Mouse (Mus musculus) stomach, embryonic 14.5 days (tissue): ENCODE results near the gene Amh. TPM values are rescaled to one million over a fixed set of nuclear protein-coding genes. Genes with fewer than 3 reads are reported as not detected.
"Not testable (repeated sequence)": the region's sequence is repeated elsewhere in the genome, so short reads cannot be mapped to it uniquely, and the experiment has no call there.

ENCODE experiments used
- ATAC-seq: fragments of 200-750 bp; cut with Nextera tagmentation; 2 replicates; pipeline ENCODE4 v1.8.0; 2017; ENCODE audit warnings: low read depth, moderate TSS enrichment; ENCODE audit not compliant: insufficient number of reproducible peaks, insufficient read depth, low FRiP score
- H3K27ac ChIP-seq: fragments of 300-500 bp; sonication (generic); 2 replicates; pipeline ENCODE4 v1.5.1; 2014; ENCODE audit warnings: mild to moderate bottlenecking, low read length, moderate library complexity, mixed read lengths
- H3K27me3 ChIP-seq: fragments of 300-500 bp; sonication (generic); 2 replicates; pipeline ENCODE4 v1.6.1; 2014; ENCODE audit warnings: low read length, control low read depth, mixed read lengths; ENCODE audit not compliant: control insufficient read depth, insufficient read depth
- H3K36me3 ChIP-seq: fragments of 300-500 bp; sonication (generic); 2 replicates; pipeline ENCODE4 v1.6.1; 2014; ENCODE audit warnings: mild to moderate bottlenecking, control low read depth, low read length, moderate library complexity, mixed read lengths; ENCODE audit not compliant: control insufficient read depth, insufficient read depth
- H3K4me1 ChIP-seq: fragments of 300-500 bp; sonication (generic); 2 replicates; pipeline ENCODE4 v1.6.1; 2014; ENCODE audit warnings: low read length, control low read depth, mixed read lengths; ENCODE audit not compliant: control insufficient read depth, insufficient read depth
- H3K4me2 ChIP-seq: fragments of 300-500 bp; sonication (generic); replicated peaks from 2 replicates; pipeline ENCODE4 v1.6.1; 2014; ENCODE audit warnings: low read depth, low read length, control low read depth
- H3K4me3 ChIP-seq: fragments of 300-500 bp; sonication (generic); 2 replicates; pipeline ENCODE4 v1.5.1; 2014; ENCODE audit warnings: low read depth, low read length, control low read depth
- H3K9ac ChIP-seq: fragments of 300-500 bp; sonication (generic); replicated peaks from 2 replicates; pipeline ENCODE4 v1.6.1; 2014; ENCODE audit warnings: low read depth, mild to moderate bottlenecking, control low read depth, low read length, moderate library complexity, mixed read lengths
- H3K9me3 ChIP-seq: fragments of 300-500 bp; sonication (generic); 2 replicates; pipeline ENCODE4 v1.6.1; 2016; ENCODE audit warnings: low read depth, low read length, control low read depth; ENCODE audit not compliant: control insufficient read depth
- WGBS: fragments of 180-500 bp; shearing (Covaris S2); extraction: QIAGEN DNeasy Blood & Tissue Kit; methylation state at CpG from one replicate; pipeline ENCODE4 v1.1.7; 2014; 5-methylcytosine and 5-hydroxymethylcytosine counted together
- polyA plus RNA-seq: library from polyadenylated mRNA; unstranded; fragments of >200 nt; fragmentation: Nextera tagmentation; extraction: Ambion mirVana; gene quantifications from 2 replicates; pipeline ENCODE4 v1.2.1, GENCODE M21; 2014

Gene Amh
- polyA plus RNA-seq, 1 experiment from 2014 or later: not detected

DNA sequence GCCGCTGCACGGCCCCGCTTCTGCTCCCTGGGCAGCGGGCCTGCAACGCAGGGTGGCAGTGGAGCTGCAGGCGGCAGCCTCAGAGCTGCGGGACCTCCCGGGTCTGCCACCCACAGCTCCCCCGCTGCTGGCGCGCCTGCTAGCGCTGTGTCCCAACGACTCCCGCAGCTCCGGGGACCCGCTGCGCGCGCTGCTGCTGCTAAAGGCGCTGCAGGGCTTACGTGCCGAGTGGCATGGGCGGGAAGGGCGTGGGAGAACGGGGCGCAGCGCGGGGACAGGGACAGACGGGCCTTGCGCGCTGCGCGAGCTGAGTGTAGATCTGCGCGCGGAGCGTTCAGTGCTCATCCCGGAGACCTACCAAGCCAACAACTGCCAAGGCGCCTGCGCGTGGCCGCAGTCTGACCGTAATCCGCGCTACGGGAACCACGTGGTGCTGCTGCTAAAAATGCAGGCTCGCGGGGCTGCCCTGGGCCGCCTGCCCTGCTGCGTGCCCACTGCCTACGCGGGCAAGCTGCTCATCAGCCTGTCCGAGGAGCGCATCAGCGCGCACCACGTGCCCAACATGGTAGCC is 2.1 kb downstream of the Amh start:
- H3K4me3 ChIP-seq: peak overlapping the region; percentile 42
- peaks cover 29% of the 10 kb centered on the region for H3K4me1 ChIP-seq
- H3K27me3 ChIP-seq: no peaks in the 10 kb centered on the region
- H3K4me2 ChIP-seq: peak overlapping the region; percentile 69
- peaks cover 24% of the 10 kb centered on the region for H3K36me3 ChIP-seq
- peak; percentile 68 for ATAC-seq
- no peaks in the 10 kb centered on the region for H3K9me3 ChIP-seq
- H3K27ac ChIP-seq: peak overlapping the region; percentile 86
- peak overlapping the region; percentile 50; the same call in 1 of the 2 replicates for H3K9ac ChIP-seq
- under 1% methylated on average over 58 of the region's 58 CpGs for WGBS

DNA sequence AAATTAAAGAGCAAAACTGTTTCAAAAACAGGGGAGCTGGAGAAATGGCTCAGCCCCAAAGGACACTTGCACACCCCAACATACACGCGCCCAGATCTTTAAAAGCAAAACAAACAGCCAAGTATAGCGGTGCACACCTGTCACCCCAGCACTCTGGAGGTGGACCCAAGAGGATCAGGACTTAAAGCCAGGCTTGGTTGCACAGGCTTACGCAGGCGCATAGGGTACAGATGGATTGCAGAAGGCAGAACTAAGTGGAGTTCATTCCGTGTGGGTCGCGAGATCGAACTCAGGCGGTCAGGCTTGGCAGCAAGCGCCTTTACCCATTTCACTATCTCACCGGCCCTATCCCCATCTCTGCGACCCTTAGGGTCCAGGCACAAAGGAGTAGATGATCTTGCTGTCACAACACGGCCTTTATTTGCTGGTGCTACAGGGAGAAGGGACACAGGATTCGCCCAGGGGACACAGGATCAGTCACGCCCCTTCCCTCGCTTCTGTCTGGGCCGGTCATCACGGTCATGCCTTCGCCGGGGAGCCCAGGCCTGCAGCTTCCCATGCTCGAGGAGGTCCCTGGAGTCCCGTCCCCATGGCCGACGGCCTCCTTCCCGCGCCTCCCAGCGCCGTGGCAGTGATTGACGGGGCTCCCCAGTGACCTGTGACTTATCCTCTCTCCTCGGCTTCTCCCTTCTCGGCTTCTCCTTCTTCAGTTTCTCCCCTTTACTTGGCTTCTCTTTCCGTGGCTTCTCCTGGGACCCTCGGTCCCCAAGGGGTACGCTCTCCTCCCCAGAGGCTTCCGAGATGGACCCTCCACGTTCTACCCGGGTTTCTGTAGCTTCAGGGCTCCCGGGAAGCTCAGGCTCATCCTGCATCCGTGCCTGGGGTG is 3.3 kb downstream of the Amh start:
- Histone ChIP-seq H3K4me2 (peak overlapping the region; percentile 69), H3K9me3 (no peaks in the 10 kb centered on the region), H3K27ac (no peak overlapping the region; the same call in 1 of the 2 replicates), H3K9ac (no peak overlapping the region; the same call in 1 of the 2 replicates), H3K4me1 (peaks cover 29% of the 10 kb centered on the region), H3K4me3 (peak overlapping the region; percentile 2; the same call in 1 of the 2 replicates), H3K36me3 (peaks cover 12% of the 10 kb centered on the region), H3K27me3 (no peaks in the 10 kb centered on the region)
- WGBS: 19% methylated on average over 40 of the region's 40 CpGs
- no peak for ATAC-seq

DNA sequence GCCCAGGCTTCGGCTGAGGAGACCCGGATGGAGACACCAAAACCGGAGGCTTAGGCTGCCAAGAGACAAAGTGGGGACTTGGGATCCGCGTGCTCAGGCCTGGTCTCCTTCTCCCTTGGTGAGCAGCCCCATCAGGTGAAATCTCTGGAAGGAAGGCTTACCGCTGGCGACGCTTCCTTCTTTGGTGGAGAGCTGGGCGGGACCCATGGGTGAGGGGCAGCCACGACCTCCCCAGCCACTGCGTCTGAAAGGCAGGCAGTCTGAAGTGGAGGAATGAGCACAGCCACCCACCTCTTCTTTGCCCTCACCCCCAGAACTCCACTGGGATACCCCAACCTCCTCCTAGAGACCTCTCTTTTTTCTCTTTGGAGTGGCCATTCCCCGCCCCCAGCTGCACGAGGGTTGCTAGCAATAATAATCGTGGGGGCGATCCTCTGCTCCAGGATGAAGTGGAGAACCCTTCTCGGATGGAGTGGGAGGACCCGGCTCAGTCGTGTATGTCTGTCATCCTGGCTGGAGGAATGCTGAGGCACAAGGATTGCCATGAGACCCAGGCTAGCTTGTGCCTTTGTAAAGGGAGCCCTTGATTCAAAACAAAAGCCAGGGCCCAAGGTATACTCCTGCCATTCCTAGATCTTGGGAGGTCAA is 4.1 kb downstream of the Amh start:
- no peak overlapping the region; the same call in 1 of the 2 replicates for H3K9ac ChIP-seq
- no peak overlapping the region for H3K27ac ChIP-seq
- no peaks in the 10 kb centered on the region for H3K27me3 ChIP-seq
- H3K4me2 ChIP-seq: peak overlapping the region; percentile 69
- peak overlapping the region; percentile 2; the same call in 1 of the 2 replicates for H3K4me3 ChIP-seq
- H3K36me3 ChIP-seq: peaks cover 4% of the 10 kb centered on the region; the same call in 1 of the 2 replicates
- H3K4me1 ChIP-seq: peaks cover 29% of the 10 kb centered on the region
- no peaks in the 10 kb centered on the region for H3K9me3 ChIP-seq
- ATAC-seq: no peak
- 11% methylated on average over 18 of the region's 18 CpGs for WGBS

DNA sequence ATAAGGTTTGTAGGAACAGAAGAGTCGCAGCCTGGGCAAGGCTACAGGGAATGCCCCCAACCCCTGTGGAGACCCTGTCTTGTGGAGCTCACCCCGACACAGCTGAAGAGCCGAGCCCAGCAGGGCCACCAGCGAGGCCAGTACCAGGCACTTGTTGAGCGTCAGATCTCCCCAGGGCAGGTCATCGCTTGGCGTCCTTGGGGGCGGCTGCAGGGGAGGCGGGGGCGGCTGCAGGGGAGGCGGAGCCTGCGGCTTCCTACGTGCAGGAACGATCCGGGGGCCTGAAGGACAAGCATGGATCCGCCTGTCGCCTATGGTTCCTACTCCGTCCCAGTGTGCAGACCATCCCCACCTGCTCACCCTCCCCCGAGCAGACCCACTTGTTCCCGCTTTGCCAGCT is 5.0 kb downstream of the Amh start:
- 9% methylated on average over 20 of the region's 20 CpGs for WGBS
- H3K27me3 ChIP-seq: no peaks in the 10 kb centered on the region
- no peak for ATAC-seq
- no peak overlapping the region for H3K9ac ChIP-seq
- H3K4me1 ChIP-seq: peaks cover 29% of the 10 kb centered on the region
- H3K4me3 ChIP-seq: no peak overlapping the region
- no peak overlapping the region for H3K27ac ChIP-seq
- peak overlapping the region; percentile 17; the same call in 1 of the 2 replicates for H3K4me2 ChIP-seq
- no peaks in the 10 kb centered on the region; the same call in 1 of the 2 replicates for H3K36me3 ChIP-seq
- no peaks in the 10 kb centered on the region for H3K9me3 ChIP-seq

DNA sequence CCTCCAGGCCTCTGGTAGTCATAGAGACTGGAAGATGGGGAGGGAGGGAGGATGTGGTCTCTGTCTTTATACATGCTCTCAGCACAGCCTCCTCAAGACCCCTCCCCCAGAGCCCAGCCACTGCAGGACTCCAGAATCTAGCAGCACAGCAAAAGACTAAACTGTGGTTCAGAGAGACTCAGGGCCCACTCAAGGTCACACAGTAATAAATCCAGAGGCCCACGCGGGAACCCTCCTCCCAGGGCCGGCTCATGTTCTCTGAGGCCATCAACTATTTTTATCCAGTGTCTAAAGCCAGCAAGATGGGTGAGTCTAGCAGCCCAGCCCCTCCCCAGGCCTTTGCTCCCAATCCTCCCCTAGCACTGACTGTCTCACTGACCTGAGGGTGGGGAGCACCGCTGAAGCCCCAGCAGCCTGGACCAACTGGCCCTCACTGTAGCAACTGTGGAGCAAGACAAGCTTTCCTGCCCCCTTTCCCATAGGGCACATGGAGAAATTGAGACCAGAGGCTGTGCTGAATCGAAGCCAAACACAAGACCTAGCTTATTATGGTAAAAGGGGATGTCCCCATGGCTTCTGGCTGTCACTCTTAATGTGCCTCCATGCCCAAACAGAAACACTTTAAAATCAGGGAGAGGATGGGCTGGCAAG is 7.5 kb downstream of the Amh start:
- Histone ChIP-seq H3K9ac (no peak overlapping the region), H3K27me3 (no peaks in the 10 kb centered on the region), H3K4me2 (no peak overlapping the region), H3K4me1 (peaks cover 16% of the 10 kb centered on the region), H3K4me3 (no peak overlapping the region), H3K9me3 (no peaks in the 10 kb centered on the region), H3K27ac (no peak overlapping the region), H3K36me3 (no peaks in the 10 kb centered on the region)
- ATAC-seq: no peak
- WGBS: 46% methylated on average over 5 of the region's 5 CpGs

DNA sequence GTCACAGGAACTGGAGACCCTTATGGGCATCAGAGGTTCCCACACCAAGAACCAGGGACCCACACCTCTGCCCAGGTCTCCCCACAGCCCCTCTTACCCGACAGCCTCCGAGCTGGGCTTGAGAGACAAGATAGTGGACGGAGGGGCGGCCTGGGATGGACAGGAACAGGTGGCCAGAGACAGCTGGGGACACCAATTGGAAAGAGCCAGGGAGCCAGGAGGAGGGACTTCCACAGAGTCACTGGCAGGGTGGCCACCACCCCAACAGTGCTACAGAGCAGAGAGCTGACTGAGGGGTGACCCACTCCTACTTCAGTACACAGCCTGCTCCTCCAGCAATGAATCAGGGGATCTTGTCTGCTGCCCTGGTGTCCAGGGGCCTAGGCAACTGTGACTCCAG is 8.3 kb downstream of the Amh start, which contains the start of gene Jsrp1:
Gene Jsrp1, minus strand, starts transcription at position 133 of the 400 bp plus-strand sequence.
- no peak for ATAC-seq
- no peak within 1 kb of the TSS for H3K27ac ChIP-seq
- H3K4me3 ChIP-seq: no peak within 1 kb of the TSS
- no peaks in the 10 kb centered on the region for H3K9me3 ChIP-seq
- no peak within 1 kb of the TSS for H3K9ac ChIP-seq
- no peaks in the 10 kb centered on the region for H3K27me3 ChIP-seq
- WGBS: 86% methylated on average over 4 of the region's 4 CpGs
- H3K36me3 ChIP-seq: no peaks in the 10 kb centered on the region
- no peak within 1 kb of the TSS for H3K4me2 ChIP-seq
- peaks cover 10% of the 10 kb centered on the region; the same call in 1 of the 2 replicates for H3K4me1 ChIP-seq

DNA sequence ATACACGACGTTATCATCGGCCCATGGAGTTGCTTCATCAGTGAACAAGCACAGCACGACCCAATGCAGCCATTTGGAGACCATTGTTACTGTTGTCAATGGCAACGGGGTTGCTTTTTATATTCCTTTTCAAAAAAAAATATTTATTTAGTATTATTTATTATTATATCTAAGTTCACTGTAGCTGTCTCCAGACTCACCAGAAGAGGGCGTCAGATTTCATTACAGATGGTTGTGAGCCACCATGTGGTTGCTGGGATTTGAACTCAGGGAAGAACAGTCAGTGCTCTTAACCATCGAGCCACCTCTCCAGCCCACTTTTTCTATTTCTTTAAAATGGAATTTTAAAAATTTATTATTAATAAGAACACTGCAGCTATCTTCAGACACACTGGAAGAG is 9.8 kb downstream of the Amh start:
- no peak overlapping the region for H3K4me2 ChIP-seq
- H3K4me1 ChIP-seq: 0 out of 2 replicates have a peak, but pooled peaks cover 2% of the 10 kb centered on the region
- no peak overlapping the region for H3K4me3 ChIP-seq
- WGBS: 65% methylated on average over 7 of the region's 7 CpGs
- no peaks in the 10 kb centered on the region for H3K36me3 ChIP-seq
- ATAC-seq: no peak
- H3K9ac ChIP-seq: no peak overlapping the region
- no peaks in the 10 kb centered on the region for H3K27me3 ChIP-seq
- H3K27ac ChIP-seq: no peak overlapping the region
- H3K9me3 ChIP-seq: no peaks in the 10 kb centered on the region

DNA sequence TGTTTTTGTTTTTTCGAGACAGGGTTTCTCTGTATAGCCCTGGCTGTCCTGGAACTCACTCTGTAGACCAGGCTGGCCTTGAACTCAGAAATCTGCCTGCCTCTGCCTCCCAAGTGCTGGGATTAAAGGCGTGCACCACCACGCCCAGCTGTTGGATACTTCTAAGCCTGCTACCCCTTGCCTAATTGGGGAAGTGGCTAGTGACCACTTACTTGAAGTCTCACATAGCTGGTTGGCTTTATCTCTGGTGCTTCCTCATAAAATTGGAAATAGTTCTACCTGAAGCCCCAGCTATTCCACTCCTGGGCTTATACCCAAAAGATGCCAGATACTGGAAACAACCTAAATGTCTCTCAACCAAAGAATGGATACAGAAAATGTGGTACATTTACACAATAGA is 11.3 kb downstream of the Amh start:
- not testable (repeated sequence) for ATAC-seq, H3K4me2 ChIP-seq, H3K4me3 ChIP-seq, H3K27ac ChIP-seq, H3K4me1 ChIP-seq, H3K36me3 ChIP-seq, H3K9ac ChIP-seq, H3K27me3 ChIP-seq, H3K9me3 ChIP-seq
- WGBS: 78% methylated on average over 3 of the region's 3 CpGs
